Mouse (Mus musculus): ENCODE results near the gene Mmp8. TPM values are rescaled to one million over a fixed set of nuclear protein-coding genes. Genes with fewer than 3 reads are reported as not detected.

The Mmp8 gene
- not detected in 2 replicates for polyA plus RNA-seq (2021; fragmentation: Nextera tagmentation)
- long read RNA-seq, experiment 1, result 0 reads
- long read RNA-seq, experiment 2, result 0 reads

DNA sequence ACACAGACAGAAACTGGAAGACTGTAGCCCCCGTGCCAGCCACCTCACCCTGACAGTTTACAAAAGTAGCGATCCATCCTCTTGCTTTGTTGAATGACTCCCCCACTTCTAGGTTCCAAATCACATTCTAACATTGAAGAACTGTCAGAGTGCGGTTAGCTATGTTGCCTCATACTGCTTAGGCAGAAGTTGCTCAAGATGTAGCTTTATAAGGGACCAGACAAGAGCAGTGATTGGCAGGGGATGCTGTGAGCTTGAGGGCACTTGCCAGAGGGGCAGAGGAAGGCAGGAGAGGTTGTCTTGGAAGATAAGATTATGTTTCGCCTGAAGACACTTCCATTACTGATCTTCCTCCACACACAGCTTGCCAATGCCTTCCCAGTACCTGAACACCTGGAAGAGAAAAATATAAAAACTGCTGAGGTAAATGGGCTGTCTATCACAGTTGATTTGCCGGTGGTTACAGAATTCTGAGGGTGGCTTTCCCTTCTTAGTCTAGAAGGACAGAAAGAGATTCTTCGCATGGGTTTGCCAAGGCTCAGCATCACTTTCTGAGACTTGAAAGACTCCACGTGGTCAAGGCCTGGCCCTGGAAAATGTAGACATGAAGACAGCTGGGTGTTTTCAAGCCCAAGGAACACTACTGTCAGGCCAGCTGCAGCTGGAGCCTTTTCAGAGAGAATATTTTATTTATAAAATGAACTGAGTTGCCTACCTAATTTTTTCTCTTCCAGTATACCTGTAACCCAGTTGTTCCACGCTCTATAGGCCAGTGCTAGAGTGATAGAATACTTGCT lies at the start of gene Mmp8:
Mmp8 (plus strand) TSS at position 236 of the 797 bp plus-strand sequence.

GRCm38 (mm10) chr9:7571162-7571561 lies 12.9 kb downstream of the Mmp8 start, which contains the start of gene Mmp27:
TSS of gene Mmp27 (plus strand) at chr9:7571396.

Other genes with a start within 250 kb of the Mmp8 start
- 0.19 TPM in 1 of 2 replicates, not detected in the other for gene Mmp12, start 214.1 kb upstream of the Mmp8 start, polyA plus RNA-seq (2021; fragmentation: Nextera tagmentation)
- not detected in 2 replicates for gene Mmp1b, start 170.4 kb upstream of the Mmp8 start, polyA plus RNA-seq (2021; fragmentation: Nextera tagmentation)
- gene Mmp3, start 112.6 kb upstream of the Mmp8 start, polyA plus RNA-seq (2021; fragmentation: Nextera tagmentation), result 0.10 TPM in 1 of 2 replicates, not detected in the other
- gene Mmp10, start 56.1 kb upstream of the Mmp8 start, polyA plus RNA-seq (2021; fragmentation: Nextera tagmentation), result not detected in 2 replicates
- not detected in 2 replicates for gene Mmp27, start 12.9 kb downstream of the Mmp8 start, polyA plus RNA-seq (2021; fragmentation: Nextera tagmentation)
- gene Mmp20, start 69.8 kb downstream of the Mmp8 start, polyA plus RNA-seq (2021; fragmentation: Nextera tagmentation), result not detected in 2 replicates
- gene Mmp7, start 133.6 kb downstream of the Mmp8 start, polyA plus RNA-seq (2021; fragmentation: Nextera tagmentation), result not detected in 2 replicates
- gene Tmem123, start 205.6 kb downstream of the Mmp8 start, polyA plus RNA-seq (2021; fragmentation: Nextera tagmentation), result 11.6 and 12.7 TPM in 2 replicates

All from layer of hippocampus, adult 6 months (tissue).